ENCODE assay signal across 17 mouse cellular contexts in genomic region chr1:35749603-35750002, GRCm38 (mm10).
DNase-seq lines count a peak whose midpoint lies in the region; ATAC-seq and TF ChIP-seq lines count a peak whose summit lies in the region.
"Had no signal": no experiment of that assay in that cellular context is flagged by ENCODE, and none has a peak within 500 bp of the region (broad histone marks: within the 10 kb centered on the region; RNA-seq: fewer than 3 reads in every experiment).

No protein-coding gene starts in this region.

- TF ChIP-seq CTCF in gastrocnemius, adult 2 months (IDR thresholded peaks at IDR 0.05), result no peak

- intact Hi-C loops in gastrocnemius, adult 2 months (cut with DNase I), result no loop called here

- H3K27ac ChIP-seq in gastrocnemius, adult 2 months, result no peak overlapping the region
- no peak overlapping the region for H3K27ac ChIP-seq in intestine, embryonic 15.5 days
- H3K27ac ChIP-seq in hindbrain, embryonic 13.5 days, result no peak overlapping the region
- H3K27ac ChIP-seq: embryonic facial prominence, embryonic 13.5 days; hindbrain, embryonic 10.5 days; limb, embryonic 12.5 days; neural tube, embryonic 12.5 days had no signal

- no peaks in the 10 kb centered on the region for H3K27me3 ChIP-seq in intestine, embryonic 15.5 days (replicated peaks)
- no peaks in the 10 kb centered on the region for H3K27me3 ChIP-seq in hindbrain, embryonic 13.5 days
- H3K27me3 ChIP-seq: embryonic facial prominence, embryonic 13.5 days; heart, embryonic 12.5 days; limb, embryonic 12.5 days; neural tube, embryonic 12.5 days had no signal

- no peaks in the 10 kb centered on the region for H3K9me3 ChIP-seq in intestine, embryonic 15.5 days
- H3K9me3 ChIP-seq in hindbrain, embryonic 13.5 days, result no peaks in the 10 kb centered on the region
- H3K9me3 ChIP-seq: embryonic facial prominence, embryonic 13.5 days; heart, embryonic 12.5 days; hindbrain, embryonic 10.5 days; limb, embryonic 12.5 days; neural tube, embryonic 12.5 days had no signal

- no peak overlapping the region for H3K9ac ChIP-seq in intestine, embryonic 15.5 days
- H3K9ac ChIP-seq in hindbrain, embryonic 13.5 days, result no peak overlapping the region
- H3K9ac ChIP-seq: embryonic facial prominence, embryonic 13.5 days; heart, embryonic 12.5 days; limb, embryonic 12.5 days; liver, postnatal 0 days; neural tube, embryonic 12.5 days had no signal

- H3K4me1 ChIP-seq in intestine, embryonic 15.5 days (replicated peaks), result no peaks in the 10 kb centered on the region
- no peaks in the 10 kb centered on the region for H3K4me1 ChIP-seq in hindbrain, embryonic 13.5 days (replicated peaks)
- H3K4me1 ChIP-seq: embryonic facial prominence, embryonic 13.5 days; heart, embryonic 12.5 days; hindbrain, embryonic 10.5 days; limb, embryonic 12.5 days; neural tube, embryonic 12.5 days had no signal

- no peak overlapping the region for H3K4me3 ChIP-seq in gastrocnemius, adult 2 months
- no peak overlapping the region for H3K4me3 ChIP-seq in intestine, embryonic 15.5 days (replicated peaks)
- H3K4me3 ChIP-seq in hindbrain, embryonic 13.5 days, result no peak overlapping the region
- H3K4me3 ChIP-seq: embryonic facial prominence, embryonic 13.5 days; heart, embryonic 12.5 days; hindbrain, embryonic 10.5 days; limb, embryonic 12.5 days; neural tube, embryonic 12.5 days had no signal

- WGBS in intestine, embryonic 15.5 days, result 94% methylated on average over 7 of the region's 7 CpGs
- WGBS in hindbrain, embryonic 13.5 days, result 93% methylated on average over 7 of the region's 7 CpGs

- DNase-seq in adrenal gland, postnatal 10 days, result peak; percentile 43
- DNase-seq in adrenal gland, adult 18-20 months (ENCODE audit: low spot score in 2 of 2), result no peak
- DNase-seq in gastrocnemius, adult 2 months, result peak; percentile 30
- DNase-seq in gastrocnemius, postnatal 25 days, result no peak
- peak; percentile 34 for DNase-seq in ES-CJ7 (ENCODE audit: low read depth, low spot score)
- peak; percentile 95 for DNase-seq in fat pad, adult 2 months (ENCODE audit: extremely low read depth, low read depth, low spot score)
- DNase-seq: kidney, adult 18-20 months; liver, postnatal 0 days; lung, postnatal 4 days; midbrain, embryonic 14.5 days had no signal

- no peak for ATAC-seq in intestine, embryonic 15.5 days
- ATAC-seq in hindbrain, embryonic 13.5 days (ENCODE audit: low FRiP score), result no peak
- ATAC-seq: liver, postnatal 0 days had no signal

- no peaks in the 10 kb centered on the region for H3K36me3 ChIP-seq in intestine, embryonic 15.5 days
- no peaks in the 10 kb centered on the region for H3K36me3 ChIP-seq in hindbrain, embryonic 13.5 days
- H3K36me3 ChIP-seq: embryonic facial prominence, embryonic 13.5 days; heart, embryonic 12.5 days; hindbrain, embryonic 10.5 days; limb, embryonic 12.5 days; neural tube, embryonic 12.5 days had no signal

- no peak overlapping the region for H3K4me2 ChIP-seq in intestine, embryonic 15.5 days (replicated peaks)
- H3K4me2 ChIP-seq in hindbrain, embryonic 13.5 days, result no peak overlapping the region
- H3K4me2 ChIP-seq: embryonic facial prominence, embryonic 13.5 days; heart, embryonic 12.5 days; limb, embryonic 12.5 days; neural tube, embryonic 12.5 days had no signal

Comparison
In these comparisons a context has a peak if more than half of its experiments do, and no peak if none do; other contexts are left out.
1. DNase-seq: peak in adrenal gland, postnatal 10 days (single experiment), gastrocnemius, adult 2 months (single experiment), ES-CJ7 (single experiment) and fat pad, adult 2 months (single experiment); none in adrenal gland, adult 18-20 months (0 of 2) and gastrocnemius, postnatal 25 days (single experiment).